Comparison of ENCODE assay signal across 23 mouse cellular contexts in the genomic region with DNA sequence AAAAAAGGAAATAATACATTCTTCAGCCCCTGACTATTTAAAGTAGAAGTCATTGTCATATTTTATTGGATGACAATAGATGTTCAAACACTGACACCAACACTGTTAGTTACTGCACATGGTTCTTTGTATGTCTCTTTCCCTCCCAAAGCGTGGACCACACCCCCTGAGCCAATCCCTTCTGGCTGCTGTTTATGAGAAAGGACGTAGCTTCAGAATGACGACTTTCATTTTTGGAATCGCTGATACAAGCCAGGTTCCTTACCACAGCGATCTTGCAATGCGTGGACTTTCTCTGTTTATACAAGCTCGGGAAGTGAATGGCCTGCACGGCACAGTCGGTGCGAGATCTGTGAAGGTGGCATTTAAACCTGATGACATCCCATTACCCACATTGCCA.
DNase-seq lines count a peak whose midpoint lies in the region; ATAC-seq and TF ChIP-seq lines count a peak whose summit lies in the region.
"Had no signal": no experiment of that assay in that cellular context is flagged by ENCODE, and none has a peak within 500 bp of the region (broad histone marks: within the 10 kb centered on the region; RNA-seq: fewer than 3 reads in every experiment).

No protein-coding gene starts in this region.

- 34% methylated on average over 10 of the region's 10 CpGs for WGBS in intestine, postnatal 0 days
- 6% methylated on average over 10 of the region's 10 CpGs for WGBS in lung, postnatal 0 days
- 17% methylated on average over 10 of the region's 10 CpGs for WGBS in small intestine, adult 2 months
- 89% methylated on average over 10 of the region's 10 CpGs for WGBS in hindbrain, embryonic 16.5 days

- H3K9me3 ChIP-seq in intestine, postnatal 0 days (ENCODE audit: control insufficient read depth), result no peaks in the 10 kb centered on the region
- H3K9me3 ChIP-seq in lung, postnatal 0 days (ENCODE audit: low read length), result no peaks in the 10 kb centered on the region
- H3K9me3 ChIP-seq in hindbrain, embryonic 16.5 days (ENCODE audit: control insufficient read depth, low read length), result no peaks in the 10 kb centered on the region
- H3K9me3 ChIP-seq: forebrain, embryonic 10.5 days; limb, embryonic 13.5 days; midbrain, embryonic 13.5 days; neural tube, embryonic 13.5 days had no signal

- no peak overlapping the region for H3K27ac ChIP-seq in intestine, postnatal 0 days (ENCODE audit: low read depth, low read length)
- peak overlapping the region; percentile 78 for H3K27ac ChIP-seq in lung, postnatal 0 days (ENCODE audit: low read length)
- H3K27ac ChIP-seq in small intestine, adult 2 months (ENCODE audit: insufficient read depth, low read depth, low read length), result peak overlapping the region; percentile 13; the same call in 1 of the 2 replicates
- no peak overlapping the region for H3K27ac ChIP-seq in hindbrain, embryonic 16.5 days (ENCODE audit: low read depth, low read length)
- H3K27ac ChIP-seq: forebrain, embryonic 10.5 days; kidney, postnatal 0 days; limb, embryonic 13.5 days; liver, embryonic 14.5 days; midbrain, embryonic 13.5 days; neural tube, embryonic 13.5 days had no signal

- no peaks in the 10 kb centered on the region for H3K36me3 ChIP-seq in intestine, postnatal 0 days (ENCODE audit: control insufficient read depth, insufficient read depth)
- no peaks in the 10 kb centered on the region for H3K36me3 ChIP-seq in lung, postnatal 0 days (ENCODE audit: insufficient read depth, low read length)
- H3K36me3 ChIP-seq in small intestine, adult 2 months (ENCODE audit: control insufficient read depth, insufficient read depth, low read length), result no peaks in the 10 kb centered on the region
- no peaks in the 10 kb centered on the region for H3K36me3 ChIP-seq in hindbrain, embryonic 16.5 days (ENCODE audit: control insufficient read depth, insufficient read depth, low read length)
- H3K36me3 ChIP-seq: forebrain, embryonic 10.5 days; limb, embryonic 13.5 days; midbrain, embryonic 13.5 days; neural tube, embryonic 13.5 days had no signal

- H3K4me1 ChIP-seq in intestine, postnatal 0 days (replicated peaks; ENCODE audit: control insufficient read depth, insufficient read depth, low read length), result no peaks in the 10 kb centered on the region
- H3K4me1 ChIP-seq in lung, postnatal 0 days (ENCODE audit: insufficient read depth, low read depth, low read length), result peaks cover 7% of the 10 kb centered on the region; the same call in 1 of the 2 replicates
- peaks cover 8% of the 10 kb centered on the region; the same call in 1 of the 2 replicates for H3K4me1 ChIP-seq in small intestine, adult 2 months (ENCODE audit: control insufficient read depth, insufficient read depth, insufficient read length, low read length)
- H3K4me1 ChIP-seq in hindbrain, embryonic 16.5 days (ENCODE audit: control insufficient read depth, insufficient read depth, low read depth, low read length), result no peaks in the 10 kb centered on the region
- H3K4me1 ChIP-seq: midbrain, embryonic 13.5 days; neural tube, embryonic 13.5 days had no signal

- peak overlapping the region; percentile 38 for H3K4me2 ChIP-seq in intestine, postnatal 0 days (replicated peaks; ENCODE audit: low read depth)
- H3K4me2 ChIP-seq in lung, postnatal 0 days (replicated peaks; ENCODE audit: low read depth, low read length), result peak overlapping the region; percentile 44
- H3K4me2 ChIP-seq in hindbrain, embryonic 16.5 days (ENCODE audit: low read length), result no peak overlapping the region
- H3K4me2 ChIP-seq: heart, embryonic 11.5 days; limb, embryonic 13.5 days; midbrain, embryonic 13.5 days; neural tube, embryonic 13.5 days had no signal

- 0 out of 2 replicates have a peak, but pooled peaks have one; percentile 8 for ATAC-seq in intestine, postnatal 0 days
- peak; percentile 46 for ATAC-seq in lung, postnatal 0 days
- ATAC-seq in hindbrain, embryonic 16.5 days, result no peak
- ATAC-seq: midbrain, embryonic 13.5 days; Patski had no signal

- H3K27me3 ChIP-seq in intestine, postnatal 0 days (replicated peaks; ENCODE audit: control insufficient read depth, insufficient read depth, low read length), result no peaks in the 10 kb centered on the region
- H3K27me3 ChIP-seq in lung, postnatal 0 days (replicated peaks; ENCODE audit: insufficient read depth, low read length), result no peaks in the 10 kb centered on the region
- no peaks in the 10 kb centered on the region for H3K27me3 ChIP-seq in small intestine, adult 2 months (ENCODE audit: control insufficient read depth, insufficient read depth, low read length)
- H3K27me3 ChIP-seq in hindbrain, embryonic 16.5 days (replicated peaks; ENCODE audit: control insufficient read depth, insufficient read depth, low read length), result no peaks in the 10 kb centered on the region
- H3K27me3 ChIP-seq: limb, embryonic 13.5 days; midbrain, embryonic 13.5 days; neural tube, embryonic 13.5 days; Patski had no signal

- peak; percentile 42 for DNase-seq in gastrocnemius, adult 18-20 months (ENCODE audit: low spot score)
- DNase-seq in gastrocnemius, postnatal 10 days, result no peak
- DNase-seq in lung, postnatal 0 days (ENCODE audit: low spot score), result peak; percentile 85
- DNase-seq in cerebellum, adult 9-11 months, result no peak
- DNase-seq in kidney, adult 11 months, result no peak
- DNase-seq: adrenal gland, adult 8-10 months; cerebellum, adult 11 months; heart, postnatal 10 days; kidney, adult 18-20 months; layer of hippocampus, postnatal 36 days; right cerebral cortex, postnatal 14 days; thymus, postnatal 36 days had no signal

- H3K9ac ChIP-seq in intestine, postnatal 0 days (ENCODE audit: low read depth, low read length), result no peak overlapping the region
- no peak overlapping the region for H3K9ac ChIP-seq in lung, postnatal 0 days (replicated peaks; ENCODE audit: low read depth)
- H3K9ac ChIP-seq in hindbrain, embryonic 16.5 days (ENCODE audit: low read depth, low read length), result no peak overlapping the region
- H3K9ac ChIP-seq: limb, embryonic 13.5 days; liver, embryonic 14.5 days; midbrain, embryonic 13.5 days; neural tube, embryonic 13.5 days had no signal

- peak; percentile 44; the same call in 1 of the 2 replicates for TF ChIP-seq EP300 in lung, postnatal 0 days (IDR thresholded peaks at IDR 0.05)

- no peak for TF ChIP-seq POLR2A in small intestine, adult 2 months (IDR thresholded peaks at IDR 0.05; ENCODE audit: low read depth, low read length)

- no peak overlapping the region for H3K4me3 ChIP-seq in intestine, postnatal 0 days (ENCODE audit: low read depth, low read length)
- H3K4me3 ChIP-seq in lung, postnatal 0 days (ENCODE audit: low read depth, low read length), result no peak overlapping the region
- H3K4me3 ChIP-seq in small intestine, adult 2 months (ENCODE audit: low read depth, low read length), result peak overlapping the region; percentile 19; the same call in 1 of the 2 replicates
- H3K4me3 ChIP-seq in hindbrain, embryonic 16.5 days (ENCODE audit: low read length), result no peak overlapping the region
- H3K4me3 ChIP-seq: forebrain, embryonic 10.5 days; limb, embryonic 13.5 days; midbrain, embryonic 13.5 days; neural tube, embryonic 13.5 days had no signal

- no peak for TF ChIP-seq CTCF in intestine, postnatal 0 days (IDR thresholded peaks at IDR 0.05; ENCODE audit: low read depth)
- TF ChIP-seq CTCF in lung, postnatal 0 days (IDR thresholded peaks at IDR 0.05), result no peak
- TF ChIP-seq CTCF in small intestine, adult 2 months (IDR thresholded peaks at IDR 0.05; ENCODE audit: extremely low read depth, insufficient read length, insufficient replicate concordance, low read depth, low read length), result no peak

Comparison
In these comparisons a context has a peak if more than half of its experiments do, and no peak if none do; other contexts are left out.
1. DNase-seq: peak in gastrocnemius, adult 18-20 months (single experiment) and lung, postnatal 0 days (single experiment); none in gastrocnemius, postnatal 10 days (single experiment), cerebellum, adult 9-11 months (single experiment) and kidney, adult 11 months (single experiment).
2. H3K27ac ChIP-seq: peak in lung, postnatal 0 days (single experiment) and small intestine, adult 2 months (single experiment); none in intestine, postnatal 0 days (single experiment) and hindbrain, embryonic 16.5 days (single experiment).